Mouse (Mus musculus) lung, postnatal 0 days (tissue): ENCODE measurements around the gene Lrrn4.

Source experiments
- CTCF ChIP-seq: IDR thresholded peaks from 2 replicates; pipeline ENCODE4 v1.5.1; 2016; ENCODE audit warnings: antibody characterized with exemption, mild to moderate bottlenecking
- EP300 ChIP-seq: IDR thresholded peaks from 2 replicates; pipeline ENCODE4 v1.6.1; 2016; ENCODE audit warnings: antibody characterized with exemption, mild to moderate bottlenecking, control low read depth

DNA sequence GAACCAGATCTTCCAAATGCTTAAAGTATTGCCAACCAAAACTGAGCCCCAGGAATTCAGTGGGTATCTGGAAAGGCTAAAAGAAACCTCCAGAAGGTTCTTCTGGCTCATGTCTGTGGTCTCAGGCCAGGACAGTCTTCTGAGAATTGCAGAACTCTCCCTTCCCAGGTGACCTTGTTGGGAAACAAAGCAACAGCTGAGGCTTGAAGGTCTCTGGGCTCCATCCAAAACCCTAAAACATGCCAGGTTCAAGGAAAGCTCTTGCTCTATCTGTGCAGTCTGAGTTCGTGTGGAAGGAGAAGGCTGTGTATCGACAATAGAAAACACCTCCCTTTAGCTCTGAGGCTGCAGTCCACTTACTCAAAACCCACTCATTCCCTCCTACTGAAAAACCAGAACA lies 24.3 kb upstream of the Lrrn4 start:
- TF ChIP-seq EP300 (no peak), CTCF (no peak)
